Mouse (Mus musculus): Measurements from ENCODE around the gene Cyp4x1.

GRCm38 (mm10) chr4:115121162-115121561 is 12.9 kb downstream of the Cyp4x1 start:
- TF ChIP-seq POLR2A (IDR thresholded peaks at IDR 0.05; ENCODE audit: borderline replicate concordance, low read depth, low read length) (no peak), CTCF (IDR thresholded peaks at IDR 0.05; ENCODE audit: low read depth, low read length) (no peak)
